Comparison of ENCODE assay signal across 9 mouse cellular contexts in genomic region chr6:88926870-88927269, GRCm38 (mm10). TPM values are rescaled to one million over a fixed set of nuclear protein-coding genes. Genes with fewer than 3 reads are reported as not detected.
A peak's percentile ranks its signal among the peaks of the same experiment; 100 is the strongest.
DNase-seq lines count a peak whose midpoint lies in the region; ATAC-seq and TF ChIP-seq lines count a peak whose summit lies in the region.
"Had no signal": no experiment of that assay in that cellular context is flagged by ENCODE, and none has a peak within 500 bp of the region (broad histone marks: within the 10 kb centered on the region; RNA-seq: fewer than 3 reads in every experiment).

No protein-coding gene starts in this region.

- H3K36me3 ChIP-seq in hindbrain, embryonic 15.5 days: no peaks in the 10 kb centered on the region
- no peaks in the 10 kb centered on the region for H3K36me3 ChIP-seq in midbrain, embryonic 16.5 days (ENCODE audit: control insufficient read depth, insufficient read depth, low read length)
- H3K36me3 ChIP-seq: limb, embryonic 13.5 days had no signal

- 19% methylated on average over 3 of the region's 3 CpGs for whole genome bisulfite sequencing in hindbrain, embryonic 15.5 days
- 50% methylated on average over 3 of the region's 3 CpGs for WGBS in midbrain, embryonic 16.5 days

- no peaks in the 10 kb centered on the region for H3K9me3 ChIP-seq in hindbrain, embryonic 15.5 days
- H3K9me3 ChIP-seq in midbrain, embryonic 16.5 days (replicated peaks; ENCODE audit: control insufficient read depth, low read length, poor library complexity, severe bottlenecking): no peaks in the 10 kb centered on the region
- H3K9me3 ChIP-seq: limb, embryonic 13.5 days had no signal

- H3K4me1 ChIP-seq in hindbrain, embryonic 15.5 days (replicated peaks): peaks cover 55% of the 10 kb centered on the region
- peaks cover 44% of the 10 kb centered on the region for H3K4me1 ChIP-seq in midbrain, embryonic 16.5 days (ENCODE audit: control insufficient read depth, insufficient read depth, low read length)

- H3K27me3 ChIP-seq in hindbrain, embryonic 15.5 days: no peaks in the 10 kb centered on the region
- H3K27me3 ChIP-seq in midbrain, embryonic 16.5 days (ENCODE audit: control insufficient read depth, insufficient read depth, low read depth, low read length): no peaks in the 10 kb centered on the region
- H3K27me3 ChIP-seq: limb, embryonic 13.5 days had no signal

- H3K27ac ChIP-seq in layer of hippocampus, adult 2 months: peak overlapping the region; percentile 72; the same call in 1 of the 2 replicates
- peak overlapping the region; percentile 65; the same call in 1 of the 2 replicates for H3K27ac ChIP-seq in hindbrain, embryonic 15.5 days (replicated peaks)
- peak overlapping the region; percentile 36; the same call in 1 of the 2 replicates for H3K27ac ChIP-seq in midbrain, embryonic 16.5 days (ENCODE audit: low read length)
- H3K27ac ChIP-seq: limb, embryonic 13.5 days had no signal

- H3K9ac ChIP-seq in hindbrain, embryonic 15.5 days: no peak overlapping the region
- 0 out of 2 replicates have a peak overlapping the region, but pooled peaks have one; percentile 40 for H3K9ac ChIP-seq in midbrain, embryonic 16.5 days (ENCODE audit: low read depth, low read length)
- H3K9ac ChIP-seq: limb, embryonic 13.5 days had no signal

- no peak for DNase-seq in layer of hippocampus, adult 2 months (ENCODE audit: low spot score in 2 of 2)
- no peak for DNase-seq in layer of hippocampus, adult 9-10 months (ENCODE audit: low spot score)
- peak; percentile 54 for DNase-seq in adrenal gland, postnatal 25 days
- DNase-seq in embryo, embryonic 10 days (ENCODE audit: low spot score): no peak
- DNase-seq in embryo, embryonic 9.5 days (ENCODE audit: extremely low spot score): no peak
- no peak for DNase-seq in B cell, adult 2 months

- H3K4me2 ChIP-seq in hindbrain, embryonic 15.5 days: no peak overlapping the region
- no peak overlapping the region for H3K4me2 ChIP-seq in midbrain, embryonic 16.5 days (ENCODE audit: low read length)
- H3K4me2 ChIP-seq: limb, embryonic 13.5 days had no signal

- no peak for TF ChIP-seq CTCF in layer of hippocampus, adult 2 months (conservative IDR thresholded peaks at IDR 0.05)

- H3K4me3 ChIP-seq in layer of hippocampus, adult 2 months: no peak overlapping the region
- no peak overlapping the region for H3K4me3 ChIP-seq in hindbrain, embryonic 15.5 days
- no peak overlapping the region for H3K4me3 ChIP-seq in midbrain, embryonic 16.5 days (ENCODE audit: low read depth, low read length)
- H3K4me3 ChIP-seq: limb, embryonic 13.5 days had no signal

- ATAC-seq in hindbrain, embryonic 15.5 days (ENCODE audit: low FRiP score, low read depth): no peak
- no peak for ATAC-seq in midbrain, embryonic 16.5 days

RNA-seq across cellular contexts. Expression of gene Tpra1, which starts 24.8 kb away (rescaled TPM):
- 10 to 100 TPM; 48.6 to 51.1 TPM for total RNA-seq in layer of hippocampus, adult 2 months (2021)
- total RNA-seq in adrenal gland, postnatal 25 days (2021): 127 and 136 TPM in 2 replicates
- polyA plus RNA-seq in hindbrain, embryonic 15.5 days (2015; fragmentation: Nextera tagmentation; extraction: Ambion mirVana): 81.7 and 94.2 TPM in 2 replicates
- 88.4 and 99.6 TPM in 2 replicates for polyA plus RNA-seq in midbrain, embryonic 16.5 days (2015; fragmentation: Nextera tagmentation; extraction: Ambion mirVana)

RNA-seq across cellular contexts. Expression of gene Mcm2, which starts 28.3 kb away (rescaled TPM):
- total RNA-seq in layer of hippocampus, adult 2 months (2021): 1 to 10 TPM; 5.7 to 7.4 TPM
- 48.6 and 50.9 TPM in 2 replicates for total RNA-seq in adrenal gland, postnatal 25 days (2021)
- polyA plus RNA-seq in hindbrain, embryonic 15.5 days (2015; fragmentation: Nextera tagmentation; extraction: Ambion mirVana): 34.0 and 36.2 TPM in 2 replicates
- 16.2 and 20.7 TPM in 2 replicates for polyA plus RNA-seq in midbrain, embryonic 16.5 days (2015; fragmentation: Nextera tagmentation; extraction: Ambion mirVana)

RNA-seq across cellular contexts. Expression of gene Podxl2, which starts 52.0 kb away (rescaled TPM):
- total RNA-seq in layer of hippocampus, adult 2 months (2021): 100 to 1,000 TPM; 160 to 165 TPM
- 31.4 and 33.5 TPM in 2 replicates for total RNA-seq in adrenal gland, postnatal 25 days (2021)
- polyA plus RNA-seq in hindbrain, embryonic 15.5 days (2015; fragmentation: Nextera tagmentation; extraction: Ambion mirVana): 584 and 747 TPM in 2 replicates
- 662 and 671 TPM in 2 replicates for polyA plus RNA-seq in midbrain, embryonic 16.5 days (2015; fragmentation: Nextera tagmentation; extraction: Ambion mirVana)
